9 mouse cellular contexts compared by ENCODE assay signal in the genomic region with DNA sequence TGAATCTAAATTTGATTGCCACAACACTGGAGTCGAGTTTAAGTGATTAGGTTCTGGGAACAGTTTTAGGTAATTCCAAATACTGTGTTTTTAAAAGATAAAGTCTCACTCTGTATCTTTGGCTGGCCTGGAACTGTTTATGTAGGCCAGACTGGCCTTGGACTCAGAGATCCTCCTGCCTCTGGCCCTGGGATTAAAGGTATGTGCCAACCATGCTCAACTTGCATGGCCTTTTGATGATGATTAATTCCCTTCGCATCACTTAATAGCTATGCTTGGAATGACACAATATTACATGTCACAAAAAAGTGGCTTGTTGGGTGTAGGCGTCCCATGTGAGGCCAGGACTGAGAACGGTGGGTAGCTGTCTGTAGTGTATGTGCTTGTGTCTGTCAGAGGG. TPM values are rescaled to one million over a fixed set of nuclear protein-coding genes. Genes with fewer than 3 reads are reported as not detected.
DNase-seq lines count a peak whose midpoint lies in the region; ATAC-seq and TF ChIP-seq lines count a peak whose summit lies in the region.
"Had no signal": no experiment of that assay in that cellular context is flagged by ENCODE, and none has a peak within 500 bp of the region (broad histone marks: within the 10 kb centered on the region; RNA-seq: fewer than 3 reads in every experiment).

No protein-coding gene starts in this region.

- 0 out of 2 replicates have a peak overlapping the region, but pooled peaks have one; percentile 80 for H3K4me2 ChIP-seq in embryonic facial prominence, embryonic 15.5 days (replicated peaks)
- peak overlapping the region; percentile 94; the same call in 1 of the 2 replicates for H3K4me2 ChIP-seq in hindbrain, embryonic 12.5 days (replicated peaks)
- H3K4me2 ChIP-seq in midbrain, embryonic 15.5 days = peak overlapping the region; percentile 85

- H3K36me3 ChIP-seq in kidney, adult 2 months (ENCODE audit: control insufficient read depth, insufficient read depth, low read length) = no peaks in the 10 kb centered on the region
- H3K36me3 ChIP-seq in embryonic facial prominence, embryonic 15.5 days = no peaks in the 10 kb centered on the region
- H3K36me3 ChIP-seq in hindbrain, embryonic 12.5 days = no peaks in the 10 kb centered on the region
- H3K36me3 ChIP-seq in midbrain, embryonic 15.5 days (replicated peaks) = no peaks in the 10 kb centered on the region
- H3K36me3 ChIP-seq: lung, embryonic 15.5 days had no signal

- H3K9me3 ChIP-seq in embryonic facial prominence, embryonic 15.5 days (replicated peaks) = no peaks in the 10 kb centered on the region
- no peaks in the 10 kb centered on the region for H3K9me3 ChIP-seq in hindbrain, embryonic 12.5 days (replicated peaks)
- H3K9me3 ChIP-seq in midbrain, embryonic 15.5 days = no peaks in the 10 kb centered on the region
- H3K9me3 ChIP-seq: lung, embryonic 15.5 days had no signal

- ATAC-seq in embryonic facial prominence, embryonic 15.5 days (ENCODE audit: insufficient number of reproducible peaks, low FRiP score, low TSS enrichment, low read depth) = no peak
- no peak for ATAC-seq in hindbrain, embryonic 12.5 days (ENCODE audit: low FRiP score)
- no peak for ATAC-seq in midbrain, embryonic 15.5 days (replicated peaks)

- 72% methylated on average over 4 of the region's 4 CpGs for WGBS in kidney, adult 2 months
- 80% methylated on average over 4 of the region's 4 CpGs for WGBS in embryonic facial prominence, embryonic 15.5 days
- WGBS in hindbrain, embryonic 12.5 days = 75% methylated on average over 4 of the region's 4 CpGs
- WGBS in midbrain, embryonic 15.5 days = 76% methylated on average over 4 of the region's 4 CpGs

- H3K4me1 ChIP-seq in kidney, adult 2 months (ENCODE audit: control insufficient read depth, insufficient read depth, low read length) = peaks cover 7% of the 10 kb centered on the region; the same call in 1 of the 2 replicates
- H3K4me1 ChIP-seq in embryonic facial prominence, embryonic 15.5 days = peaks cover 19% of the 10 kb centered on the region
- peaks cover 17% of the 10 kb centered on the region for H3K4me1 ChIP-seq in hindbrain, embryonic 12.5 days
- peaks cover 33% of the 10 kb centered on the region for H3K4me1 ChIP-seq in midbrain, embryonic 15.5 days

- H3K27me3 ChIP-seq in kidney, adult 2 months (replicated peaks; ENCODE audit: control insufficient read depth, insufficient read depth, low read length) = no peaks in the 10 kb centered on the region
- H3K27me3 ChIP-seq in embryonic facial prominence, embryonic 15.5 days = peaks cover 14% of the 10 kb centered on the region; the same call in 1 of the 2 replicates
- H3K27me3 ChIP-seq in hindbrain, embryonic 12.5 days = peaks cover 18% of the 10 kb centered on the region
- H3K27me3 ChIP-seq in midbrain, embryonic 15.5 days (replicated peaks) = 0 out of 2 replicates have a peak, but pooled peaks cover 3% of the 10 kb centered on the region

- no peak overlapping the region for H3K27ac ChIP-seq in kidney, adult 2 months (ENCODE audit: insufficient read depth, low read depth, low read length)
- H3K27ac ChIP-seq in embryonic facial prominence, embryonic 15.5 days (replicated peaks) = no peak overlapping the region
- H3K27ac ChIP-seq in hindbrain, embryonic 12.5 days = no peak overlapping the region
- no peak overlapping the region for H3K27ac ChIP-seq in midbrain, embryonic 15.5 days
- H3K27ac ChIP-seq: lung, embryonic 15.5 days had no signal

- DNase-seq in kidney, adult 2 months = peak; percentile 24
- no peak for DNase-seq in kidney, postnatal 36 days
- no peak for DNase-seq in right cerebral cortex, postnatal 4 days
- no peak for DNase-seq in kidney, postnatal 10 days
- DNase-seq: cerebellum, postnatal 14 days had no signal

- TF ChIP-seq CTCF in kidney, adult 2 months (conservative IDR thresholded peaks at IDR 0.05; ENCODE audit: insufficient read depth, insufficient read length, low read depth, low read length) = no peak

- no peak overlapping the region for H3K4me3 ChIP-seq in kidney, adult 2 months (ENCODE audit: insufficient read depth, low read depth, low read length)
- no peak overlapping the region for H3K4me3 ChIP-seq in embryonic facial prominence, embryonic 15.5 days (replicated peaks)
- peak overlapping the region; percentile 58; the same call in 1 of the 2 replicates for H3K4me3 ChIP-seq in hindbrain, embryonic 12.5 days
- peak overlapping the region; percentile 52 for H3K4me3 ChIP-seq in midbrain, embryonic 15.5 days

- no peak for TF ChIP-seq POLR2A in kidney, adult 2 months (IDR thresholded peaks at IDR 0.05; ENCODE audit: low read depth, low read length)

- no peak overlapping the region for H3K9ac ChIP-seq in embryonic facial prominence, embryonic 15.5 days
- no peak overlapping the region for H3K9ac ChIP-seq in hindbrain, embryonic 12.5 days
- no peak overlapping the region; the same call in 1 of the 2 replicates for H3K9ac ChIP-seq in midbrain, embryonic 15.5 days

RNA-seq across cellular contexts. Expression of a gene that starts 19.3 kb away (rescaled TPM):
- polyA plus RNA-seq in kidney, adult 2 months (2012; rRNA removed) = 24.4 and 28.2 TPM in 2 replicates
- polyA plus RNA-seq in embryonic facial prominence, embryonic 15.5 days (2015; fragmentation: Nextera tagmentation; extraction: Ambion mirVana) = 8.3 and 8.8 TPM in 2 replicates
- 3.0 and 3.9 TPM in 2 replicates for polyA plus RNA-seq in hindbrain, embryonic 12.5 days (2016; fragmentation: Nextera tagmentation; extraction: Ambion mirVana)
- polyA plus RNA-seq in midbrain, embryonic 15.5 days (2015; fragmentation: Nextera tagmentation; extraction: Ambion mirVana) = 2.3 and 4.6 TPM in 2 replicates

RNA-seq across cellular contexts. Expression of a gene that starts 25.7 kb away (rescaled TPM):
- 9.7 and 10.4 TPM in 2 replicates for polyA plus RNA-seq in kidney, adult 2 months (2012; rRNA removed)
- 2.3 and 4.9 TPM in 2 replicates for polyA plus RNA-seq in embryonic facial prominence, embryonic 15.5 days (2015; fragmentation: Nextera tagmentation; extraction: Ambion mirVana)
- polyA plus RNA-seq in hindbrain, embryonic 12.5 days (2016; fragmentation: Nextera tagmentation; extraction: Ambion mirVana) = 7.2 and 10.0 TPM in 2 replicates
- 2.6 and 4.0 TPM in 2 replicates for polyA plus RNA-seq in midbrain, embryonic 15.5 days (2015; fragmentation: Nextera tagmentation; extraction: Ambion mirVana)

RNA-seq across cellular contexts. Expression of a gene that starts 26.2 kb away (rescaled TPM):
- 80.3 and 98.8 TPM in 2 replicates for polyA plus RNA-seq in kidney, adult 2 months (2012; rRNA removed)
- 5.4 and 5.8 TPM in 2 replicates for polyA plus RNA-seq in embryonic facial prominence, embryonic 15.5 days (2015; fragmentation: Nextera tagmentation; extraction: Ambion mirVana)
- polyA plus RNA-seq in hindbrain, embryonic 12.5 days (2016; fragmentation: Nextera tagmentation; extraction: Ambion mirVana) = 0.70 and 1.6 TPM in 2 replicates
- polyA plus RNA-seq in midbrain, embryonic 15.5 days (2015; fragmentation: Nextera tagmentation; extraction: Ambion mirVana) = 2.3 and 2.6 TPM in 2 replicates

RNA-seq across cellular contexts. Expression of a gene that starts 35.0 kb away (rescaled TPM):
- 26.3 and 27.3 TPM in 2 replicates for polyA plus RNA-seq in kidney, adult 2 months (2012; rRNA removed)
- polyA plus RNA-seq in embryonic facial prominence, embryonic 15.5 days (2015; fragmentation: Nextera tagmentation; extraction: Ambion mirVana) = 7.5 and 8.1 TPM in 2 replicates
- 6.4 and 7.1 TPM in 2 replicates for polyA plus RNA-seq in hindbrain, embryonic 12.5 days (2016; fragmentation: Nextera tagmentation; extraction: Ambion mirVana)
- 7.3 and 7.9 TPM in 2 replicates for polyA plus RNA-seq in midbrain, embryonic 15.5 days (2015; fragmentation: Nextera tagmentation; extraction: Ambion mirVana)

RNA-seq across cellular contexts. Expression of a gene that starts 49.8 kb away (rescaled TPM):
- polyA plus RNA-seq in kidney, adult 2 months (2012; rRNA removed) = 0.19 and 0.20 TPM in 2 replicates
- polyA plus RNA-seq in embryonic facial prominence, embryonic 15.5 days (2015; fragmentation: Nextera tagmentation; extraction: Ambion mirVana) = 0.20 and 0.49 TPM in 2 replicates
- polyA plus RNA-seq in hindbrain, embryonic 12.5 days (2016; fragmentation: Nextera tagmentation; extraction: Ambion mirVana) = 0.13 TPM in 1 of 2 replicates, not detected in the other
- polyA plus RNA-seq in midbrain, embryonic 15.5 days (2015; fragmentation: Nextera tagmentation; extraction: Ambion mirVana) = 0.05 and 0.45 TPM in 2 replicates

Comparison
In these comparisons a context has a peak if more than half of its experiments do, and no peak if none do; other contexts are left out.
1. H3K4me3 ChIP-seq: peak in hindbrain, embryonic 12.5 days (single experiment) and midbrain, embryonic 15.5 days (single experiment); none in kidney, adult 2 months (single experiment) and embryonic facial prominence, embryonic 15.5 days (single experiment).
2. RNA of a gene that starts 26.2 kb away (polyA plus RNA-seq): 80.3 to 98.8 TPM in kidney, adult 2 months; 5.4 to 5.8 TPM in embryonic facial prominence, embryonic 15.5 days, 2.3 to 2.6 TPM in midbrain, embryonic 15.5 days and 0.70 to 1.6 TPM in hindbrain, embryonic 12.5 days; every median in the first group is over 10 times any median in the second.
3. Peak in every context shown above with its lines, with median percentiles within 50 percentile points of each other: H3K4me2 ChIP-seq.